Mouse (Mus musculus): ENCODE results near the gene Kif18b. TPM values are rescaled to one million over a fixed set of nuclear protein-coding genes. Genes with fewer than 3 reads are reported as not detected.

Gene Kif18b
- polyA plus RNA-seq (2014; fragmentation: Nextera tagmentation; extraction: Ambion mirVana): 7.1 and 7.4 TPM in 2 replicates

DNA sequence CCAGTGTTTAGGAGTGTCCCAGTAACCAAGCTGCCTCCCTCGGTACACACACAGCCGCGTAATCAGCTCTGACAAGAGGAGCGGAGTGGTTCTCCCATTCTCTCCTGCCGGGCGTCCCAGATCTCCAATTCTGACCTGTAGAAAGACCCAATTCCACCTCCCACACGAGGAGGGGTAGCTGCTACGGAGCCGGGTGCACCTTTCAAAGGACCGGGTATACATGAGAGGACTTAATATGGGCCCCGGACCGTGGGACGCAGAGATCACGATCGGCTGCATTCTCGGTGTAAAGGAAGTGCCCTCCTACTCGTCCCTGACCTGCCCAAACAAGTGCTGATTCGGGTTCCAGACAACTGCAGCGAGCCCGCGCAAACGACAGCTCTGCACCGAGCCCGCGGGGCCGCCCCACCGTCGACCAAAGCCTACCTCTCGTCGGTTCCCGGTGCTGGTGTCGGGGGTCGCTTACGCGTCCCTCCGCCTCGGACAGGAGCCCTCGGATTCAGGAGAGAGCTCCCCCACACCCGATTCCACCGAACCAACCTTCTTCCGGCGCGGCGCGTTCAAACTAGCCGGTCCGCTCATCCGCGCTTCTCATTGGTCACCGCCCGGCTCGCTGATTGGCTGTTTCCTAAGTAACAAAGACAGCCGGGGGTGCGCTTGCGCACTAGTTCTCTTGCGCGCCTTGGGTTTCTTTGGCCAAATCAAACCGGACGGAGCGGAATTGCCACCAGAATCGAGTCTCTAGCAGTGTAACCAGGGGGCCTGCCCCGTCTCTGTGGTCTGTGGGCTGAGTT lies at the start of gene Kif18b:
Kif18b (minus strand) TSS at position 568 of the 794 bp plus-strand sequence.
- H3K36me3 ChIP-seq (replicated peaks; ENCODE audit: control insufficient read depth, insufficient read depth, low read depth, low read length): no peaks in the 10 kb centered on the region
- WGBS: under 1% methylated on average over 62 of the region's 62 CpGs
- H3K27me3 ChIP-seq (ENCODE audit: control insufficient read depth, insufficient read depth, low read length): no peaks in the 10 kb centered on the region
- H3K4me2 ChIP-seq (ENCODE audit: low read depth, low read length): peak within 1 kb of the TSS; percentile 59
- peak within 1 kb of the TSS; percentile 87 for H3K27ac ChIP-seq (replicated peaks; ENCODE audit: low read depth, low read length)
- peak; percentile 88 for ATAC-seq (replicated peaks; ENCODE audit: insufficient number of reproducible peaks, low FRiP score, low TSS enrichment, low read depth)
- peak within 1 kb of the TSS; percentile 81 for H3K4me3 ChIP-seq (ENCODE audit: low read depth, low read length)
- peak; percentile 99 for DNase-seq (ENCODE audit: low spot score)
- no peaks in the 10 kb centered on the region for H3K9me3 ChIP-seq (replicated peaks; ENCODE audit: control insufficient read depth, low read length)
- peak within 1 kb of the TSS; percentile 84 for H3K9ac ChIP-seq (replicated peaks; ENCODE audit: low read length)
- H3K4me1 ChIP-seq (ENCODE audit: control insufficient read depth, insufficient read depth, low read length): no peaks in the 10 kb centered on the region

- Histone ChIP-seq H3K27me3 (ENCODE audit: control insufficient read depth, insufficient read depth, low read length) (no peaks in the 10 kb centered on the region), H3K9ac (replicated peaks; ENCODE audit: low read length) (no peak overlapping the region), H3K4me3 (ENCODE audit: low read depth, low read length) (no peak overlapping the region), H3K4me2 (ENCODE audit: low read depth, low read length) (no peak overlapping the region), H3K9me3 (replicated peaks; ENCODE audit: control insufficient read depth, low read length) (no peaks in the 10 kb centered on the region), H3K4me1 (ENCODE audit: control insufficient read depth, insufficient read depth, low read length) (no peaks in the 10 kb centered on the region), H3K27ac (replicated peaks; ENCODE audit: low read depth, low read length) (no peak overlapping the region), H3K36me3 (replicated peaks; ENCODE audit: control insufficient read depth, insufficient read depth, low read depth, low read length) (no peaks in the 10 kb centered on the region)
- DNase-seq (ENCODE audit: low spot score): no peak
- ATAC-seq (replicated peaks; ENCODE audit: insufficient number of reproducible peaks, low FRiP score, low TSS enrichment, low read depth): no peak
- WGBS: 60% methylated on average over 1 of the region's 1 CpGs
Observed at GRCm38 (mm10) chr11:102972326-102972725, 47.4 kb upstream of the Kif18b start.

DNA sequence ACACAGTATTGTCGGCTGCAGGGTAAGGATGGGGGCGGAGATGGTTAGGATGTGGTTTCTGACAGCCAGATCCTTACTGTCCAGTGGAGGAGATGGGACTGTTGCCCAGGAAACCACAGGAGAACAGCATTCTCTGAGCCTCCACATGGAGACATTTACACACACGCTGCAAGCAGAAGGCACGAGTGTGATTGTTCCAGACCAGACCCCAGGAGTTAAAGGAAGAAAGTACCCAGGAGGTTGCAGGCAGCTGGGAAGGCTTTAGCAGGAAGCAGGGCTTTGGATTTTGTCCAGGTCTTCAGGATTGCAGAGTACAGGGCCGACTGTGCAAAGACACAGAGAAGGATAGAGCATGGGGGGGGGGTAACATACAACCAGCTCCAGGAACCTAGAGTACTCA lies 46.7 kb upstream of the Kif18b start:
- H3K4me2 ChIP-seq (ENCODE audit: low read depth, low read length): no peak overlapping the region
- no peak overlapping the region for H3K4me3 ChIP-seq (ENCODE audit: low read depth, low read length)
- H3K27ac ChIP-seq (replicated peaks; ENCODE audit: low read depth, low read length): no peak overlapping the region
- no peak overlapping the region for H3K9ac ChIP-seq (replicated peaks; ENCODE audit: low read length)
- no peaks in the 10 kb centered on the region for H3K27me3 ChIP-seq (ENCODE audit: control insufficient read depth, insufficient read depth, low read length)
- H3K4me1 ChIP-seq (ENCODE audit: control insufficient read depth, insufficient read depth, low read length): no peaks in the 10 kb centered on the region
- H3K36me3 ChIP-seq (replicated peaks; ENCODE audit: control insufficient read depth, insufficient read depth, low read depth, low read length): no peaks in the 10 kb centered on the region
- DNase-seq (ENCODE audit: low spot score): no peak
- ATAC-seq (replicated peaks; ENCODE audit: insufficient number of reproducible peaks, low FRiP score, low TSS enrichment, low read depth): no peak
- H3K9me3 ChIP-seq (replicated peaks; ENCODE audit: control insufficient read depth, low read length): no peaks in the 10 kb centered on the region
- WGBS: 59% methylated on average over 5 of the region's 5 CpGs

DNA sequence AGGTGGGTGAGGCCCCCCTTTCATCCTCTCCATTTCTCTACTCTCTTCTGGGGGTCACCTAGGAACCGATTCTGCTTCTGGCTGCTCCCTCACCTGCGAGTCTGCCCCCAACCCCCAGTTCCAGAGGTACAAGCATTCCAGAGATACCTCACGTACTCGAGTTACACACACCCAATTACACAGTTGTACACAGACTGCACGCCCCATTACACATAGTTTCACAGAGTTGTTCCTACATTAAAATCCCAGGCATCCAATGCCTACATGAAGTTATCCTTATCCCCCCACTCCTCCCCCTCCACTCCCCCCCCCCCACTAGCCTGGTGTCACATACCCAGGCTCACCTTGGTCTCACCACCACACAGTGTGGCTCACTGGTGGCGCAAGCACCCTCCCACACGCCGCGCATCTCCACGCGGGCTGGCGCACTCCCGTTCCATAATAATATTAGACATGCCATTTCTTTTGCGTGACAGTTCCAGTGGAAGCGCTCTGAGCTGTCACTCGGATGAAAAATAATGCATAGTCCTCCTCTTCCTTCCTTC lies 39.7 kb upstream of the Kif18b start:
- H3K4me1 ChIP-seq (ENCODE audit: control insufficient read depth, insufficient read depth, low read length): peaks cover 3% of the 10 kb centered on the region
- peaks cover 3% of the 10 kb centered on the region; the same call in 1 of the 2 replicates for H3K27me3 ChIP-seq (ENCODE audit: control insufficient read depth, insufficient read depth, low read length)
- H3K9me3 ChIP-seq (replicated peaks; ENCODE audit: control insufficient read depth, low read length): no peaks in the 10 kb centered on the region
- H3K4me2 ChIP-seq (ENCODE audit: low read depth, low read length): no peak overlapping the region
- WGBS: 64% methylated on average over 16 of the region's 16 CpGs
- no peaks in the 10 kb centered on the region for H3K36me3 ChIP-seq (replicated peaks; ENCODE audit: control insufficient read depth, insufficient read depth, low read depth, low read length)
- H3K27ac ChIP-seq (replicated peaks; ENCODE audit: low read depth, low read length): no peak overlapping the region
- H3K4me3 ChIP-seq (ENCODE audit: low read depth, low read length): no peak overlapping the region
- ATAC-seq (replicated peaks; ENCODE audit: insufficient number of reproducible peaks, low FRiP score, low TSS enrichment, low read depth) (0 out of 2 replicates have a peak, but pooled peaks have one; percentile 40), DNase-seq (ENCODE audit: low spot score) (no peak)
- no peak overlapping the region for H3K9ac ChIP-seq (replicated peaks; ENCODE audit: low read length)

GRCm38 (mm10) chr11:102963855-102964546 lies 39.1 kb upstream of the Kif18b start:
- peaks cover 3% of the 10 kb centered on the region; the same call in 1 of the 2 replicates for H3K27me3 ChIP-seq (ENCODE audit: control insufficient read depth, insufficient read depth, low read length)
- H3K4me1 ChIP-seq (ENCODE audit: control insufficient read depth, insufficient read depth, low read length): peaks cover 3% of the 10 kb centered on the region
- H3K27ac ChIP-seq (replicated peaks; ENCODE audit: low read depth, low read length): 0 out of 2 replicates have a peak overlapping the region, but pooled peaks have one; percentile 39
- peak overlapping the region; percentile 47 for H3K9ac ChIP-seq (replicated peaks; ENCODE audit: low read length)
- no peaks in the 10 kb centered on the region for H3K36me3 ChIP-seq (replicated peaks; ENCODE audit: control insufficient read depth, insufficient read depth, low read depth, low read length)
- H3K4me3 ChIP-seq (ENCODE audit: low read depth, low read length): no peak overlapping the region
- DNase-seq (ENCODE audit: low spot score): no peak
- H3K9me3 ChIP-seq (replicated peaks; ENCODE audit: control insufficient read depth, low read length): no peaks in the 10 kb centered on the region
- peak overlapping the region; percentile 32 for H3K4me2 ChIP-seq (ENCODE audit: low read depth, low read length)
- WGBS: 16% methylated on average over 24 of the region's 24 CpGs
- ATAC-seq (replicated peaks; ENCODE audit: insufficient number of reproducible peaks, low FRiP score, low TSS enrichment, low read depth): peak; percentile 45; the same call in 1 of the 2 replicates

- Histone ChIP-seq H3K9me3 (replicated peaks; ENCODE audit: control insufficient read depth, low read length) (no peaks in the 10 kb centered on the region), H3K27ac (replicated peaks; ENCODE audit: low read depth, low read length) (peak overlapping the region; percentile 39; the same call in 1 of the 2 replicates), H3K4me2 (ENCODE audit: low read depth, low read length) (peak overlapping the region; percentile 32), H3K4me1 (ENCODE audit: control insufficient read depth, insufficient read depth, low read length) (peaks cover 3% of the 10 kb centered on the region), H3K36me3 (replicated peaks; ENCODE audit: control insufficient read depth, insufficient read depth, low read depth, low read length) (no peaks in the 10 kb centered on the region), H3K27me3 (ENCODE audit: control insufficient read depth, insufficient read depth, low read length) (peaks cover 3% of the 10 kb centered on the region; the same call in 1 of the 2 replicates), H3K9ac (replicated peaks; ENCODE audit: low read length) (peak overlapping the region; percentile 47), H3K4me3 (ENCODE audit: low read depth, low read length) (no peak overlapping the region)
- ATAC-seq (replicated peaks; ENCODE audit: insufficient number of reproducible peaks, low FRiP score, low TSS enrichment, low read depth) (peak; percentile 41), DNase-seq (ENCODE audit: low spot score) (peak; percentile 59)
- WGBS: 3% methylated on average over 16 of the region's 16 CpGs
Observed at GRCm38 (mm10) chr11:102963246-102963854, 38.4 kb upstream of the Kif18b start.

DNA sequence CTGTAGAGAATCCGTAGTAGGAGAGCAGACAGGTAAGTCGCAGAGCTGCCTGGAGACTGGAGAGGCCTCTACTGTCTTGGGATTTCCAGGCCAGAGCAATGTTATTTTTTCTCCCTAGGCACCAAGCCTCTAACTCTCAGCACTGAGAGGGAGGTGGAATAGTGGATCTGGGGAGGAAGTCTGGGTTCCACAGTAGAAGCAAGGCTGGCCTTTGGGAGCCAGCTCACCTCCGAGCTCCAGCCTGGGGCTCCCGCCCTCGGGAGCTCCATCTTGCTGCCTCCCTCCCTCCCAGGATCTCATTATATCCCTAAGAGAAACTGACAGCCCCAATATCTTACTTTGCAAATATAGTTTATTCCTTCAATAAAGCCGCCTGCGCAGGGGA lies 37.9 kb upstream of the Kif18b start:
- H3K4me1 ChIP-seq (ENCODE audit: control insufficient read depth, insufficient read depth, low read length): peaks cover 3% of the 10 kb centered on the region
- no peak overlapping the region for H3K27ac ChIP-seq (replicated peaks; ENCODE audit: low read depth, low read length)
- WGBS: 26% methylated on average over 7 of the region's 7 CpGs
- H3K4me3 ChIP-seq (ENCODE audit: low read depth, low read length): no peak overlapping the region
- no peak overlapping the region for H3K9ac ChIP-seq (replicated peaks; ENCODE audit: low read length)
- ATAC-seq (replicated peaks; ENCODE audit: insufficient number of reproducible peaks, low FRiP score, low TSS enrichment, low read depth) (no peak), DNase-seq (ENCODE audit: low spot score) (no peak)
- H3K9me3 ChIP-seq (replicated peaks; ENCODE audit: control insufficient read depth, low read length): no peaks in the 10 kb centered on the region
- H3K27me3 ChIP-seq (ENCODE audit: control insufficient read depth, insufficient read depth, low read length): peaks cover 3% of the 10 kb centered on the region; the same call in 1 of the 2 replicates
- H3K36me3 ChIP-seq (replicated peaks; ENCODE audit: control insufficient read depth, insufficient read depth, low read depth, low read length): no peaks in the 10 kb centered on the region
- H3K4me2 ChIP-seq (ENCODE audit: low read depth, low read length): peak overlapping the region; percentile 32; the same call in 1 of the 2 replicates
